Mouse (Mus musculus): ENCODE measurements around the gene Helb. TPM values are rescaled to one million over a fixed set of nuclear protein-coding genes. Genes with fewer than 3 reads are reported as not detected.

The Helb gene
- polyA plus RNA-seq (2015; fragmentation: Nextera tagmentation; extraction: Ambion mirVana), result 3.8 and 4.2 TPM in 2 replicates

GRCm38 (mm10) chr10:120112507-120113396 is at the start of gene Helb:
Gene Helb, minus strand, starts transcription at chr10:120112987.
- no peaks in the 10 kb centered on the region for H3K36me3 ChIP-seq (ENCODE audit: insufficient read depth, low read length)
- H3K27ac ChIP-seq, result peak within 1 kb of the TSS; percentile 77; the same call in 1 of the 2 replicates
- peak within 1 kb of the TSS; percentile 92 for H3K4me2 ChIP-seq (ENCODE audit: low read length)
- no peaks in the 10 kb centered on the region for H3K4me1 ChIP-seq (replicated peaks; ENCODE audit: insufficient read depth, low read length)
- H3K9ac ChIP-seq (ENCODE audit: low read depth, low read length), result peak within 1 kb of the TSS; percentile 78
- ATAC-seq (replicated peaks; ENCODE audit: low FRiP score, low read depth) (peak; percentile 99), DNase-seq (ENCODE audit: low spot score) (peak; percentile 96)
- no peaks in the 10 kb centered on the region for H3K27me3 ChIP-seq (ENCODE audit: insufficient read depth, low read length)
- H3K9me3 ChIP-seq (replicated peaks; ENCODE audit: low read length), result no peaks in the 10 kb centered on the region
- under 1% methylated on average over 55 of the region's 55 CpGs for WGBS
- 0 out of 2 replicates have a peak, but pooled peaks have one; percentile 5 for TF ChIP-seq CTCF (IDR thresholded peaks at IDR 0.05; ENCODE audit: low read depth)
- peak within 1 kb of the TSS; percentile 81 for H3K4me3 ChIP-seq (replicated peaks; ENCODE audit: low read depth, low read length)

- TF ChIP-seq CTCF (IDR thresholded peaks at IDR 0.05; ENCODE audit: low read depth), result no peak
Measured at GRCm38 (mm10) chr10:120160533-120160932, 47.7 kb upstream of the Helb start.

GRCm38 (mm10) chr10:120153911-120154310 is 41.1 kb upstream of the Helb start:
- DNase-seq (ENCODE audit: low spot score) (no peak), ATAC-seq (replicated peaks; ENCODE audit: low FRiP score, low read depth) (no peak)
- H3K27ac ChIP-seq, result no peak overlapping the region
- no peak overlapping the region for H3K4me3 ChIP-seq (replicated peaks; ENCODE audit: low read depth, low read length)
- no peak overlapping the region for H3K4me2 ChIP-seq (ENCODE audit: low read length)
- H3K36me3 ChIP-seq (ENCODE audit: insufficient read depth, low read length), result no peaks in the 10 kb centered on the region
- 84% methylated on average over 2 of the region's 2 CpGs for WGBS
- no peak overlapping the region for H3K9ac ChIP-seq (ENCODE audit: low read depth, low read length)
- H3K27me3 ChIP-seq (ENCODE audit: insufficient read depth, low read length), result no peaks in the 10 kb centered on the region
- no peaks in the 10 kb centered on the region for H3K9me3 ChIP-seq (replicated peaks; ENCODE audit: low read length)
- no peaks in the 10 kb centered on the region for H3K4me1 ChIP-seq (replicated peaks; ENCODE audit: insufficient read depth, low read length)
- no peak for TF ChIP-seq CTCF (IDR thresholded peaks at IDR 0.05; ENCODE audit: low read depth)

More at GRCm38 (mm10) chr10:120160533-120160932, 47.7 kb upstream of the Helb start:
- Histone ChIP-seq H3K9ac (ENCODE audit: low read depth, low read length) (no peak overlapping the region), H3K4me2 (ENCODE audit: low read length) (no peak overlapping the region), H3K4me3 (replicated peaks; ENCODE audit: low read depth, low read length) (no peak overlapping the region), H3K36me3 (ENCODE audit: insufficient read depth, low read length) (no peaks in the 10 kb centered on the region), H3K27me3 (ENCODE audit: insufficient read depth, low read length) (no peaks in the 10 kb centered on the region), H3K9me3 (replicated peaks; ENCODE audit: low read length) (no peaks in the 10 kb centered on the region), H3K4me1 (replicated peaks; ENCODE audit: insufficient read depth, low read length) (no peaks in the 10 kb centered on the region), H3K27ac (no peak overlapping the region)
- ATAC-seq (replicated peaks; ENCODE audit: low FRiP score, low read depth) (no peak), DNase-seq (ENCODE audit: low spot score) (no peak)
- WGBS, result 77% methylated on average over 9 of the region's 9 CpGs

GRCm38 (mm10) chr10:120151672-120152071 is 38.9 kb upstream of the Helb start:
- H3K4me3 ChIP-seq (replicated peaks; ENCODE audit: low read depth, low read length), result no peak overlapping the region
- WGBS, result 87% methylated on average over 7 of the region's 7 CpGs
- H3K27ac ChIP-seq, result no peak overlapping the region
- TF ChIP-seq CTCF (IDR thresholded peaks at IDR 0.05; ENCODE audit: low read depth), result no peak
- H3K9me3 ChIP-seq (replicated peaks; ENCODE audit: low read length), result no peaks in the 10 kb centered on the region
- no peaks in the 10 kb centered on the region for H3K4me1 ChIP-seq (replicated peaks; ENCODE audit: insufficient read depth, low read length)
- H3K9ac ChIP-seq (ENCODE audit: low read depth, low read length), result no peak overlapping the region
- H3K36me3 ChIP-seq (ENCODE audit: insufficient read depth, low read length), result no peaks in the 10 kb centered on the region
- no peaks in the 10 kb centered on the region for H3K27me3 ChIP-seq (ENCODE audit: insufficient read depth, low read length)
- DNase-seq (ENCODE audit: low spot score), result no peak
- ATAC-seq (replicated peaks; ENCODE audit: low FRiP score, low read depth), result no peak
- no peak overlapping the region for H3K4me2 ChIP-seq (ENCODE audit: low read length)

- Histone ChIP-seq H3K9ac (ENCODE audit: low read depth, low read length) (no peak overlapping the region), H3K36me3 (ENCODE audit: insufficient read depth, low read length) (no peaks in the 10 kb centered on the region), H3K4me2 (ENCODE audit: low read length) (no peak overlapping the region), H3K9me3 (replicated peaks; ENCODE audit: low read length) (peaks cover 5% of the 10 kb centered on the region; the same call in 1 of the 2 replicates), H3K4me1 (replicated peaks; ENCODE audit: insufficient read depth, low read length) (no peaks in the 10 kb centered on the region), H3K27me3 (ENCODE audit: insufficient read depth, low read length) (no peaks in the 10 kb centered on the region), H3K27ac (no peak overlapping the region), H3K4me3 (replicated peaks; ENCODE audit: low read depth, low read length) (no peak overlapping the region)
- TF ChIP-seq CTCF (IDR thresholded peaks at IDR 0.05; ENCODE audit: low read depth), result no peak
- 71% methylated on average over 10 of the region's 10 CpGs for WGBS
- ATAC-seq (replicated peaks; ENCODE audit: low FRiP score, low read depth) (no peak), DNase-seq (ENCODE audit: low spot score) (no peak)
Measured at GRCm38 (mm10) chr10:120140916-120141516, 28.2 kb upstream of the Helb start.

GRCm38 (mm10) chr10:120140193-120140592 is 27.4 kb upstream of the Helb start:
- no peak for TF ChIP-seq CTCF (IDR thresholded peaks at IDR 0.05; ENCODE audit: low read depth)
- no peak overlapping the region for H3K4me3 ChIP-seq (replicated peaks; ENCODE audit: low read depth, low read length)
- H3K27ac ChIP-seq, result no peak overlapping the region
- no peak overlapping the region for H3K9ac ChIP-seq (ENCODE audit: low read depth, low read length)
- no peak for ATAC-seq (replicated peaks; ENCODE audit: low FRiP score, low read depth)
- no peaks in the 10 kb centered on the region for H3K4me1 ChIP-seq (replicated peaks; ENCODE audit: insufficient read depth, low read length)
- H3K36me3 ChIP-seq (ENCODE audit: insufficient read depth, low read length), result no peaks in the 10 kb centered on the region
- WGBS, result 57% methylated on average over 4 of the region's 4 CpGs
- peaks cover 5% of the 10 kb centered on the region; the same call in 1 of the 2 replicates for H3K9me3 ChIP-seq (replicated peaks; ENCODE audit: low read length)
- DNase-seq (ENCODE audit: low spot score), result no peak
- H3K27me3 ChIP-seq (ENCODE audit: insufficient read depth, low read length), result no peaks in the 10 kb centered on the region
- no peak overlapping the region for H3K4me2 ChIP-seq (ENCODE audit: low read length)
